Mouse (Mus musculus) spleen, adult 18-20 months (tissue): ENCODE data around the gene Ybx3.

Experiments
- DNase-seq, 2 experiments: peaks; one replicate each; pipeline ENCODE4 v3.0.0; 2022; ENCODE audit warnings: mixed read lengths in 2 of 2

Ybx3 gene

DNA sequence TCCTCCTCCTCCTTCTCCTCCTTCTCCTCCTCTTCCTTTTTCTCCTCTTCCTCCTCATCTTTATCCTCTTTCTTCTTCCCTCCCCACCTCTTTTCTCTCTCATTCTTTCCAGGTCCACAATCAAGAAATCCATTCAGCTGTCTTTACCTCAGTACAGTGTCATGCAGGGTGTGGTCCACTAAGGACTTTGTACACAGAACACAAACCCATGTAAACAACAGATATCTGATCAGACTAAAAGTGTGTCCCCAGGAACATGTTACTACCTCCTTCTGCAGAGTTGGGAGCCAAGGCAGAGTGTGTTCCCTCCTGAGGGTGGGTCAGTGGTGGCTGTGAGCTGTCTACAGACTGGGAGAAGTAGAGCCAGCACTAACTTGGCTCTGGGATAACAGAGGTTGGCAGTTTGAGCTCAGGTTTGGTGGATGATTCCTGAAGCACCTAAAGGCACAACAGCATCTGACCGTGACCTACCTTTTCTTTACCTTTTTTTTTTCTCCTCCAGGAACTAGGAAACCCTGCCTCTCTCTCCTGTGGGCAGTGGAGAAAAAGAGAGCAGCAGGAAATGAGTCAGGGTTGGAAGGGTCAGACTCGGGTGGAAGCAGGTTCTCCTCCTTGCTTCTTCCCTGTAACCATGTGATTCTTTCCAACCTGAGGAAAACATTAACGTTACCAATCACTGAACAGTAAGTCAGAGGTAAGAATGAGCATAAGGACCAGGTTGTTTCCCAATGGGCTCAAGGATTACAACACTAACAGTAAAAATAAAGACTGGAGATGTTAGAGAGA lies 66.2 kb downstream of the Ybx3 start:
- no peak for DNase-seq

- no peak for DNase-seq
Measured at GRCm38 (mm10) chr6:131316155-131317101, 71.8 kb downstream of the Ybx3 start.
